Mouse (Mus musculus) erythroblast, embryonic 14.5 days (primary cell): ENCODE measurements around the gene Fbxw5. TPM values are rescaled to one million over a fixed set of nuclear protein-coding genes. Genes with fewer than 3 reads are reported as not detected.
A peak's percentile ranks its signal among the peaks of the same experiment; 100 is the strongest.
"Not testable (repeated sequence)": the region's sequence is repeated elsewhere in the genome, so short reads cannot be mapped to it uniquely, and the experiment has no call there.

Source experiments
- H3K27me3 ChIP-seq: 2 replicates; pipeline ENCODE4 v1.6.1; 2012; ENCODE audit warnings: inconsistent platforms; ENCODE audit not compliant: control insufficient read depth
- H3K36me3 ChIP-seq: 2 replicates; pipeline ENCODE4 v1.6.1; 2012; ENCODE audit warnings: mild to moderate bottlenecking, inconsistent platforms; ENCODE audit not compliant: control insufficient read depth
- H3K4me1 ChIP-seq: 2 replicates; pipeline ENCODE4 v1.6.1; 2012; ENCODE audit warnings: inconsistent platforms; ENCODE audit not compliant: control insufficient read depth
- H3K4me3 ChIP-seq: replicated peaks from 2 replicates; pipeline ENCODE3; 2012; ENCODE audit warnings: moderate library complexity, mild to moderate bottlenecking, inconsistent platforms
- H3K9me3 ChIP-seq: 2 replicates; pipeline ENCODE4 v1.6.1; 2012; ENCODE audit warnings: low read length, inconsistent platforms, mixed read lengths; ENCODE audit not compliant: control insufficient read depth
- GATA1 ChIP-seq: IDR thresholded peaks from 2 replicates; pipeline ENCODE4 v1.6.1; 2012; ENCODE audit warnings: low read length, inconsistent platforms, mixed read lengths
- TAL1 ChIP-seq: IDR thresholded peaks from 3 replicates; pipeline ENCODE4 v1.6.1; 2012; ENCODE audit warnings: low read length, inconsistent platforms, mixed read lengths
- polyA plus RNA-seq: library from polyadenylated mRNA; stranded (reverse); fragments of >175 nt; gene quantifications from 2 replicates; pipeline ENCODE4 v1.2.3, GENCODE M21; 2012

Fbxw5 gene
- polyA plus RNA-seq, 1 experiment, result 3.9 TPM

- no peaks in the 10 kb centered on the region for H3K9me3 ChIP-seq
- H3K27me3 ChIP-seq, result no peaks in the 10 kb centered on the region
- H3K4me3 ChIP-seq, result no peak overlapping the region
- H3K36me3 ChIP-seq, result peaks cover 97% of the 10 kb centered on the region
- TF ChIP-seq GATA1 (no peak), TAL1 (no peak)
- H3K4me1 ChIP-seq, result peaks cover 13% of the 10 kb centered on the region
Measured at GRCm38 (mm10) chr2:25534866-25535182, 34.3 kb downstream of the Fbxw5 start.

GRCm38 (mm10) chr2:25536531-25536930 lies 36.0 kb downstream of the Fbxw5 start:
- Histone ChIP-seq H3K4me3 (no peak overlapping the region), H3K9me3 (no peaks in the 10 kb centered on the region), H3K36me3 (peaks cover 90% of the 10 kb centered on the region), H3K27me3 (no peaks in the 10 kb centered on the region), H3K4me1 (peaks cover 14% of the 10 kb centered on the region)
- TF ChIP-seq GATA1 (no peak), TAL1 (no peak)

GRCm38 (mm10) chr2:25540541-25540948 lies 40.0 kb downstream of the Fbxw5 start:
- Histone ChIP-seq H3K4me1 (peaks cover 28% of the 10 kb centered on the region), H3K9me3 (no peaks in the 10 kb centered on the region), H3K4me3 (no peak overlapping the region), H3K36me3 (peaks cover 75% of the 10 kb centered on the region), H3K27me3 (no peaks in the 10 kb centered on the region)
- TF ChIP-seq TAL1 (no peak), GATA1 (no peak)

- Histone ChIP-seq H3K4me3 (no peak overlapping the region), H3K27me3 (no peaks in the 10 kb centered on the region), H3K9me3 (no peaks in the 10 kb centered on the region), H3K36me3 (peaks cover 62% of the 10 kb centered on the region), H3K4me1 (peaks cover 37% of the 10 kb centered on the region)
- no peak for TF ChIP-seq GATA1
- TF ChIP-seq TAL1, result no peak
Measured at GRCm38 (mm10) chr2:25541644-25542367, 41.3 kb downstream of the Fbxw5 start.

DNA sequence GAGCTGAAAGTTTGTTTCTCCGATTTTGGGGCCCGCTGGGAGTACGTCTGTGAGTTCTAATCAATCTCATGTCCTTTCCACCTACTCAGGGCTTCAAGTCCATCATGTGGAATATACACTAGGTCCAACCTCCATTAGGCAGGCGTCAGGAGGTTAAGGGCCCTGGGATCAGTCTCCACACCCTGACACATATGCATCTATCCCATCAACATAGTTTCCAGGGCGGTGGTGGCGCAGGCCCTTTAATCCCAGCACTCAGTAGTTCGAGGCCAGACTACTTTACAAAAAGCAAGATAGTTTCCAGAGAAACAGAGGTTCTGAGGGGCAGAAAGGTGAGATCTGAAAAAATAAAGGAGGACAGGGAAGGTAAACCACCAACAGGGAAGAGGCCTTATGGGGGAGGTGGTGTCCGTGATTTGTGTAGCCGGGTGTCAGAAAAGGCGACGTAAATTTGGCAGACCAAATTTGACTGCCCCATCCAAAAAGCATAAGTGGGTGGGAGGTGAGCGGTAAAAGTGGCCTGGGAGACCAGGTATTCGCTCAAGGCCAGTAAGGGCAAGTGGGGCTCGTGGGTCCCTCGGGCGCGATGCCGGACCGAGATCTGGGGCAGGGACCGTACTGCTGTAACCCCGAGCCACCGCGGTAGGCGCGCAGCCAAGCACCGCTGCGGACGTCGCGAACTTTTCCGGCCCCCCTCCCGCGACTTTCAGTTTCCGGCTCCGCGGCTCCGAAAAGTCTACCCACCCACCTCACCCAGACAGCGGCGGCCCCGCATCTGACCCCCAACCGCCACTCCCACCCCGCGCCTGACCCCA lies 45.7 kb downstream of the Fbxw5 start:
- Histone ChIP-seq H3K4me1 (peaks cover 41% of the 10 kb centered on the region), H3K36me3 (peaks cover 23% of the 10 kb centered on the region), H3K27me3 (no peaks in the 10 kb centered on the region; the same call in 1 of the 2 replicates), H3K4me3 (peak overlapping the region; percentile 81), H3K9me3 (no peaks in the 10 kb centered on the region)
- TF ChIP-seq TAL1 (no peak), GATA1 (no peak)

GRCm38 (mm10) chr2:25546811-25547491 lies 46.4 kb downstream of the Fbxw5 start, which contains the start of gene Traf2:
TSS of gene Traf2 (minus strand) at chr2:25546940.
- Histone ChIP-seq H3K9me3 (no peaks in the 10 kb centered on the region), H3K27me3 (no peaks in the 10 kb centered on the region; the same call in 1 of the 2 replicates), H3K4me1 (peaks cover 38% of the 10 kb centered on the region), H3K36me3 (peaks cover 20% of the 10 kb centered on the region), H3K4me3 (peak within 1 kb of the TSS; percentile 81)
- TF ChIP-seq TAL1, result no peak
- no peak for TF ChIP-seq GATA1

DNA sequence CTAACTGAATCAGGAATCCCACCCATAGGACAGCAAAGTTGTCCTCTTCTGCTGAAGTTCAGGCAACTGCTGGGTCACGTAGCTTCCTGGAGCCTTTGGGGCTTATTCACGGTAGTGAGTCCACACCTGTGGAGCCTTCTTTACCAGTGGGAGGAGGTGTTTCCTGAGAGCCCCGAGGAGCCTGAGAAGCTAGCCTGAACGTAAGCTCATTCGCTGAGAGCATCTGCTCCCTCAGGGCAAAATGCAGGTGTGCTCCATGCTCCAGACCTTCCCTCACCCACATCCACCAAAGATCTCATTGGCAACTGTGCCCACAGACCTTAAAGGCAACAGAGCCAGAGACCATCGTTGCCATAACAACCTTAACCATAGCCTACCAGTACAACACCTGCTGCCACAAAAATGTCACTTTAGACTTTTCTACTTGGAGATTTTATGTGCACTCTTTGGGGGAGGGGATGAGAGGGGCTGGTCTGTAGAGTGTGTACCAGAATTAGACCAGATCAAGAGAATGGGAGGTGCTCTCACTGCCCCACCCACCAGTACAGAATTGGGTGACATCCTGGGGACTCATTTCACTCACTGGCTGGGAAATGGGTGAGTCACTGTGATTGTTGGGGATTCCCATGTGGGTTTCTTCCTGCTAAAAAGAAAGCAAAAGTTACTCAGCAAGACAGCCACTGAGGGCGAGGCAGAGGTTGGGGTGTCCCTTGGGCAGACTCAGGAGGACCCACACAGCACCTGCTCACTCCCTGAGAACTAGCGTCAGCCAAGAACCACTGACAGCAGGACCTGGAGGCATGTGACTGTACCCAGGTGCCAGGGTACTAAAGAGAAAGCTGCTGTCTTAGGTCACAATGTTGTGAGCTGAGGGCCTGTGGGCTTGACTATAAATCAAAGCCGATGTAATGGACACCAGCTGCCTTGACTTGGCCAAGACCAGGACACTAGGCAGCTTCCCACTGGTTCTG lies 48.8 kb downstream of the Fbxw5 start:
- Histone ChIP-seq H3K4me1 (peaks cover 29% of the 10 kb centered on the region), H3K27me3 (no peaks in the 10 kb centered on the region; the same call in 1 of the 2 replicates), H3K9me3 (no peaks in the 10 kb centered on the region), H3K4me3 (no peak overlapping the region), H3K36me3 (peaks cover 11% of the 10 kb centered on the region)
- TF ChIP-seq TAL1 (no peak), GATA1 (no peak)

- Histone ChIP-seq H3K36me3 (no peaks in the 10 kb centered on the region), H3K4me3 (no peak overlapping the region), H3K27me3 (no peaks in the 10 kb centered on the region; the same call in 1 of the 2 replicates), H3K4me1 (peaks cover 13% of the 10 kb centered on the region), H3K9me3 (no peaks in the 10 kb centered on the region)
- TF ChIP-seq GATA1 (no peak), TAL1 (no peak)
Measured at GRCm38 (mm10) chr2:25551186-25551585, 50.6 kb downstream of the Fbxw5 start.

DNA sequence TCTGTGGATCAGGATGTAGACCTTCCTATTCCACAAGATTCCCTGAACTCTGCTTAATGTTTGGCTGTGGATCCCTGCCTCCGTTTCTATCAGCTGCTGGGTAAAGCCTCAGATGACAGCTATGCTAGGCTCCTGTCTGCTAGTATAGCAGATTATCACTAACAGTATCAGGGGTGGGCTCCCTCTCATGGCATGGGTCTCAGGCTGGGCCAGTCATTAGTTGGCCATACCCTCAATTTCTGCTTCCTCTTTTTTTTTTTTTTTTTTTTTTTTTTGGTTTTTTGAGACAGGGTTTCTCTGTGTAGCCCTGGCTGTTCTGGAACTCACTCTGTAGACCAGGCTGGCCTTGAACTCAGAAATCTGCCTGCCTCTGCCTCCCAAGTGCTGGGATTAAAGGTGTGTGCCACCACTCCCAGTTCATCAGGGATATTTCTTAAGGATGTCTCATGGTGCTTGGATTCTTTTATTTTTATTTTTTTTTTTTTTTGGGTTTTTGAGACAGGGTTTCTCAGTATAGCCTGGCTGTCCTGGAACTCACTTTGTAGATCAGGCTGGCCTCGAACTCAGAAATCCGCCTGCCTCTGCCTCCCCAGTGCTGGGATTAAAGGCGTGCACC lies 52.7 kb downstream of the Fbxw5 start:
- H3K4me3 ChIP-seq, H3K27me3 ChIP-seq: not testable (repeated sequence)
- peaks cover 19% of the 10 kb centered on the region for H3K4me1 ChIP-seq

More for the DNA sequence above, 52.7 kb downstream of the Fbxw5 start:
- H3K9me3 ChIP-seq, H3K36me3 ChIP-seq: not testable (repeated sequence)
